Mouse (Mus musculus) liver, adult 2 months (tissue): ENCODE data around the gene Glb1.

Source experiments
- CTCF ChIP-seq: fragments of 200-500 bp; IDR thresholded peaks from 2 replicates; pipeline ENCODE4 v1.5.1; 2011; ENCODE audit warnings: low read depth, low read length, control low read depth
- POLR2A ChIP-seq: fragments of 200-500 bp; IDR thresholded peaks from 2 replicates; pipeline ENCODE4 v1.6.1; 2011; ENCODE audit warnings: low read length, control low read depth; ENCODE audit not compliant: insufficient read depth; ENCODE audit errors: extremely low read depth

- TF ChIP-seq POLR2A (no peak), CTCF (no peak; the same call in 1 of the 2 replicates)
Observed at GRCm38 (mm10) chr9:114401685-114402080, 807 bp downstream of the Glb1 start.
